Mouse (Mus musculus) spleen, postnatal 10 days (tissue): ENCODE data around the gene Plcb1.

ENCODE experiments used
- DNase-seq, 2 experiments: peaks; one replicate each; pipeline ENCODE4 v3.0.0; 2021 to 2022; ENCODE audit warnings: low spot score in 2 of 2

Gene Plcb1

DNA sequence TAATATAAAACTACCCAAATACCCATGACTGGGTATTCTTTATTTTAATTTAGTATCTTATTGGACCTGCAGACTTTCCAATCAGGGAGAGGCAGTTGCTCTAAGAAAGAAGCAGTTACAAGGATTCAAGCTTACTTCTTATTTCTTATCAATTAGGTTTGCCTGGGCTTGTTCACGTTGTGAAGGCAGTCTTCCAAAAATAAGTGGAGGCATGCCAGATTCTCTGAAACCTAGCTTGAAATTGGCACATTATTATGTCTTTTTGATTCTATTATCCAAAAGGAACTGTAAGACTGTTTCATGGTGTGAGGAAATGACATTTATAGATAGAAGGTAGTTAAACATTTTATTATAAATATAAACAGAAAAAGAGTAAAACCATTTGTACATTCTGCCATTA lies 721.2 kb downstream of the Plcb1 start:
- no peak for DNase-seq

DNA sequence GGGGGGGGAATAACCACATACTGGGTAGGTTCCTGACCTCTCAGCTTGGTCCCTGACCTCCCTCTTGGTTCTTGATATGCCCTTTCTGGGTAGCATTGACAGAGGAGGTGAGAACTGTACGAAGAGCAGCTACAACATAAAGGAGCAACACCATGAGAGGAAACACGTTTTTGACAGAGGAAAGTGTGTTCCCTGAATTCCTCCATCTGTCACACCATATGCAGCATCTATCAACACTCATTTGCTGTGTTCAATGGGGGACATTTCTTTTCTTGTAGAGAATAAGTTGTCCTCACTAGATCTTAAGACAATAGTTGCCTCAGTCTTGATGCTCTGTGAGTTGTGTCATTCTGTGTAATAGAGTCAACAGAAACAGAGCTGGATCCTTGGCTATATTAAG lies 733.1 kb downstream of the Plcb1 start:
- DNase-seq: no peak
